Mouse (Mus musculus) bone marrow, adult 2 months (tissue): ENCODE measurements around the gene Bves.

ENCODE experiments used
- CTCF ChIP-seq: fragments of 200-500 bp; IDR thresholded peaks from 2 replicates; pipeline ENCODE4 v1.5.1; 2011; ENCODE audit warnings: low read length, control low read depth; ENCODE audit not compliant: control insufficient read depth, insufficient read depth
- POLR2A ChIP-seq: fragments of 200-500 bp; IDR thresholded peaks from 2 replicates; pipeline ENCODE4 v1.6.1; 2011; ENCODE audit warnings: low read depth, mild to moderate bottlenecking, control low read depth, low read length, borderline replicate concordance; ENCODE audit not compliant: control insufficient read depth

GRCm38 (mm10) chr10:45381937-45382636 is 46.5 kb downstream of the Bves start:
- no peak for TF ChIP-seq CTCF
- TF ChIP-seq POLR2A: no peak
